Mouse (Mus musculus): Measurements from ENCODE around the gene Rd3. TPM values are rescaled to one million over a fixed set of nuclear protein-coding genes. Genes with fewer than 3 reads are reported as not detected.

Gene Rd3
- polyA plus RNA-seq, 1 experiment from 2014 or later, result 0.21 TPM

- H3K4me3 ChIP-seq (ENCODE audit: low read depth, low read length), result no peak overlapping the region
These were observed 20.9 kb upstream of the Rd3 start for GRCm38 (mm10) chr1:191956261-191956660.

DNA sequence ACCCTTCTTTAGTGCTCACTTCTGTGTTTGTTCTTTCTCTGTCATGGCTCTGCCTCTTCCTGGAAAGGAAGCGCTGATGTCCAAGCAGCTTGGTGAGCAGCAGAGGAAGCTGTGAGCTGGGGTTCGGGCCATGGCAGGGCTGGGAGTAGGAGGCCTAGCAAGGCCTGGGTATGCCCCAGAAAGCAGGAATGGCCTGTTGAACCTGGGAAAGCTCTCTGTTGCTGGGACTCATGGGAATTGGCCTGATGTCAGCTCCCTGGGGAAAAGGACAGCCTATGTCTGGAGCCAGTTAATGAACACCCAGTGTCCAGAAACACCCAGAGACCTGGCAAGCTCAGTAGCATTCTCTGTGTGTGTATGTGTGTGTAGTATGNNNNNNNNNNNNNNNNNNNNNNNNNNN, 20.3 kb upstream of the Rd3 start:
- H3K4me1 ChIP-seq (replicated peaks; ENCODE audit: control insufficient read depth, insufficient read depth, low read length), result no peaks in the 10 kb centered on the region
- no peak for DNase-seq (ENCODE audit: low spot score)
- no peak overlapping the region for H3K4me3 ChIP-seq (ENCODE audit: low read depth, low read length)
- no peaks in the 10 kb centered on the region for H3K36me3 ChIP-seq (ENCODE audit: control insufficient read depth, insufficient read depth, low read length)
- 77% methylated on average over 2 of the region's 2 CpGs for WGBS
- H3K4me2 ChIP-seq, result 0 out of 2 replicates have a peak overlapping the region, but pooled peaks have one; percentile 2
- H3K27ac ChIP-seq (ENCODE audit: low read depth, low read length), result no peak overlapping the region
- no peaks in the 10 kb centered on the region for H3K27me3 ChIP-seq (replicated peaks; ENCODE audit: control insufficient read depth, insufficient read depth, low read length)
- no peak overlapping the region for H3K9ac ChIP-seq (ENCODE audit: low read depth, low read length)
- no peaks in the 10 kb centered on the region for H3K9me3 ChIP-seq (ENCODE audit: control insufficient read depth, low read length)
- no peak for ATAC-seq (replicated peaks; ENCODE audit: low FRiP score)

More at GRCm38 (mm10) chr1:191956261-191956660, 20.9 kb upstream of the Rd3 start:
- Histone ChIP-seq H3K36me3 (ENCODE audit: control insufficient read depth, insufficient read depth, low read length) (no peaks in the 10 kb centered on the region), H3K9ac (ENCODE audit: low read depth, low read length) (no peak overlapping the region), H3K27me3 (replicated peaks; ENCODE audit: control insufficient read depth, insufficient read depth, low read length) (no peaks in the 10 kb centered on the region), H3K27ac (ENCODE audit: low read depth, low read length) (no peak overlapping the region), H3K4me1 (replicated peaks; ENCODE audit: control insufficient read depth, insufficient read depth, low read length) (no peaks in the 10 kb centered on the region), H3K9me3 (ENCODE audit: control insufficient read depth, low read length) (no peaks in the 10 kb centered on the region), H3K4me2 (0 out of 2 replicates have a peak overlapping the region, but pooled peaks have one; percentile 2)
- WGBS, result 56% methylated on average over 3 of the region's 3 CpGs
- ATAC-seq (replicated peaks; ENCODE audit: low FRiP score) (peak; percentile 28; the same call in 1 of the 2 replicates), DNase-seq (ENCODE audit: low spot score) (no peak)

GRCm38 (mm10) chr1:191957321-191957720, 19.8 kb upstream of the Rd3 start:
- 95% methylated on average over 3 of the region's 3 CpGs for WGBS
- no peak for DNase-seq (ENCODE audit: low spot score)
- H3K4me3 ChIP-seq (ENCODE audit: low read depth, low read length), result no peak overlapping the region
- no peaks in the 10 kb centered on the region for H3K4me1 ChIP-seq (replicated peaks; ENCODE audit: control insufficient read depth, insufficient read depth, low read length)
- no peak overlapping the region for H3K9ac ChIP-seq (ENCODE audit: low read depth, low read length)
- no peak for ATAC-seq (replicated peaks; ENCODE audit: low FRiP score)
- no peaks in the 10 kb centered on the region for H3K36me3 ChIP-seq (ENCODE audit: control insufficient read depth, insufficient read depth, low read length)
- no peaks in the 10 kb centered on the region for H3K27me3 ChIP-seq (replicated peaks; ENCODE audit: control insufficient read depth, insufficient read depth, low read length)
- no peak overlapping the region for H3K4me2 ChIP-seq
- no peaks in the 10 kb centered on the region for H3K9me3 ChIP-seq (ENCODE audit: control insufficient read depth, low read length)
- no peak overlapping the region for H3K27ac ChIP-seq (ENCODE audit: low read depth, low read length)

GRCm38 (mm10) chr1:191960946-191961345, 16.2 kb upstream of the Rd3 start:
- H3K36me3 ChIP-seq (ENCODE audit: control insufficient read depth, insufficient read depth, low read length), result no peaks in the 10 kb centered on the region
- no peaks in the 10 kb centered on the region for H3K9me3 ChIP-seq (ENCODE audit: control insufficient read depth, low read length)
- no peaks in the 10 kb centered on the region for H3K27me3 ChIP-seq (replicated peaks; ENCODE audit: control insufficient read depth, insufficient read depth, low read length)
- ATAC-seq (replicated peaks; ENCODE audit: low FRiP score), result no peak
- 53% methylated on average over 2 of the region's 2 CpGs for WGBS
- H3K4me3 ChIP-seq (ENCODE audit: low read depth, low read length), result no peak overlapping the region
- H3K4me2 ChIP-seq, result no peak overlapping the region
- DNase-seq (ENCODE audit: low spot score), result no peak
- no peak overlapping the region for H3K9ac ChIP-seq (ENCODE audit: low read depth, low read length)
- no peaks in the 10 kb centered on the region; the same call in 1 of the 2 replicates for H3K4me1 ChIP-seq (replicated peaks; ENCODE audit: control insufficient read depth, insufficient read depth, low read length)
- no peak overlapping the region for H3K27ac ChIP-seq (ENCODE audit: low read depth, low read length)

DNA sequence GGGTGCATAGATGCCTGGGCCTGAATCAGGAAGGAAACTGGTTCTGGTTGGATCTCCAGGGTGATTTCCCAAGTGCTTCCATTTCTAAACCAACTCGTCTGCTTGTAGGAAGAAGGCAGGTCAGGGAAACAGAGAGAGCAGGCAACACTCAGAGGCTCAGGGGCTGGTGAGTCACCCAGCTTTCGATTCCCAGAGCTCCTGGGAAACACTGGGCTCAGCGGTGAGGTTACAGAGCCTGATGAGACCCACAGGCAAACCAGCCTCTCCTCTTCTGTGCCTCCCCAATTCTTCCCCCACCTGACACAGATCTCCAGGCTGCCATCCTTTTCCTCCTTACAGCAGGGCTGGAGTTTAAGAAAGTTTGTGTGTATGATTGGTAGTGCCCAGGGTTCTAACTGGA, 13.8 kb upstream of the Rd3 start:
- DNase-seq (ENCODE audit: low spot score), result no peak
- ATAC-seq (replicated peaks; ENCODE audit: low FRiP score), result no peak
- Histone ChIP-seq H3K9me3 (ENCODE audit: control insufficient read depth, low read length) (no peaks in the 10 kb centered on the region), H3K36me3 (ENCODE audit: control insufficient read depth, insufficient read depth, low read length) (no peaks in the 10 kb centered on the region), H3K4me3 (ENCODE audit: low read depth, low read length) (no peak overlapping the region), H3K9ac (ENCODE audit: low read depth, low read length) (no peak overlapping the region), H3K4me1 (replicated peaks; ENCODE audit: control insufficient read depth, insufficient read depth, low read length) (no peaks in the 10 kb centered on the region; the same call in 1 of the 2 replicates), H3K27me3 (replicated peaks; ENCODE audit: control insufficient read depth, insufficient read depth, low read length) (no peaks in the 10 kb centered on the region), H3K4me2 (no peak overlapping the region), H3K27ac (ENCODE audit: low read depth, low read length) (no peak overlapping the region; the same call in 1 of the 2 replicates)
- WGBS, result 85% methylated on average over 3 of the region's 3 CpGs

DNA sequence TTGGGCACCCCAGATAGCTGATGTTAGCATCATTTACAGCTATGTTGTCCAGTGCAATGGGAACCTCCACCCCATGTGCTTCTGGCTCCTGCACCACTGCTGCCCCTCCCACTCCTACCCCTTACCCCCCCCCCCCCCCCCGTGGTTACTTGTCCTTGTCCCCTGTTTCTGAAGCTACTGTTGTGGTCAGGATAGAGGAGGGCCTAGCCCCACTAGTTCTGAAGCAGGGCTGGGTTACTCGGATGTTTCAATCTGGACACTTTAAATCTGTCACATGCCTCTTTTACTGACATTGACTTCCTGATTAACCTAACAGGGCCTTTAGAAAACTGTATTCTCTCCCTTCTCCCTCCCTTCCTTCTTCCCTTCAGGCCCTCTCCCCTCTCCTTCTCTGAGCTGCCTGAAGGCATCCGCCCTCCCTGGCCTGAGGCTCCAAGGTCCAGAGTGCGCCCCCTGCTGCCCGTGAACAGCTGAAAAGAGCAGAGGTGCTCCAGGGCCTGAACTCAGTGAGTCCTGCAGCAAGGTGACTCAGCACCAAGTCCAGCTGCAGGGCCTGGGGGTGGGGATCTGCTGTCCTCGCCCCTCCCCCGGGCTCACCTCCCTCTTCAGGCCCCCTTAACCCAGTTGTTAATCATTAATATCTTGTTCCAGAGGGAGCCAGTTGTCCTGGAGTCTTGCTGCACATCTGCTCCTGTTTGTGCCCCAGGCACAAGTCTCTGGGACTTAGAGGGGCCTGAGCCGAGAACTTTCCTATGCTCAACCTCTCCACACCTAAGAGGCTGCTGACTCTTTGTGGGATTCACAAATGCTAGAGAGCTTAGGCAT, 13.0 kb upstream of the Rd3 start:
- H3K27me3 ChIP-seq (replicated peaks; ENCODE audit: control insufficient read depth, insufficient read depth, low read length), result no peaks in the 10 kb centered on the region
- ATAC-seq (replicated peaks; ENCODE audit: low FRiP score) (peak; percentile 89), DNase-seq (ENCODE audit: low spot score) (peak; percentile 80)
- H3K9ac ChIP-seq (ENCODE audit: low read depth, low read length), result no peak overlapping the region
- H3K27ac ChIP-seq (ENCODE audit: low read depth, low read length), result 0 out of 2 replicates have a peak overlapping the region, but pooled peaks have one; percentile 4
- H3K36me3 ChIP-seq (ENCODE audit: control insufficient read depth, insufficient read depth, low read length), result no peaks in the 10 kb centered on the region
- H3K4me1 ChIP-seq (replicated peaks; ENCODE audit: control insufficient read depth, insufficient read depth, low read length), result no peaks in the 10 kb centered on the region; the same call in 1 of the 2 replicates
- WGBS, result 21% methylated on average over 8 of the region's 8 CpGs
- no peak overlapping the region for H3K4me2 ChIP-seq
- no peaks in the 10 kb centered on the region for H3K9me3 ChIP-seq (ENCODE audit: control insufficient read depth, low read length)
- no peak overlapping the region for H3K4me3 ChIP-seq (ENCODE audit: low read depth, low read length)

DNA sequence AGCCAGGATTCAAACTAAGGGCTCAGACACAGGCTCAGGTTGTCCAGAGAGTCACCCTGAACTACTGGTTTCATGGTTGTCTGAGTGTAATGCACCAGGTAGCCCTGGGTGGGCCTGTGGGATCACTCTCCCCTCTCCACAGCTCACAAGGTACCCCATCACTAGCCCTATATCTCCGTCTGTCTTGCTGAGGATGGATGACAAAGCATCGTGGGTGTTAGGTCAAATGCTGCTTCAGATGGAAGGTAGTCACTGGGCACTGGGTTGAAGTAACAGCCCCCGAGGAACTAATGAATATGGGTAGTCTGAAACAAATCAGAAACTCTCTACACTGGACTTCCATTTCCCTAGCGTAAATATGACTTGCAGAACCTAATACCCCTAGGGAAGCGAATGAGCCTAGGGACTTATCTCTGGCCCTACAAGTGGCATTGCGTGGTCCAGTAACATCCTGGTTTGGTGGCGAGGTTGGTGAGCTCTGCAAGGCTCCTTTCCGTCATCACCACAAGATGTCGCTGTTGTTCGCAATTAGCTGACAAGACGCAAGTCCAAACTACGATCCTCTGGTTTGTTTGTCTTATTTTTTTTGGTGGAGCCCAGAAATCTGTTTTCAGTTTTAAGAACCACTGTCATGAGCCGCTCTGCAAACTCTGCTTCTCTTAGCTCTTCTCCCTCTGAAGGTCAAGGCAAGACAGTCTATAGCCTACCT, 12.2 kb upstream of the Rd3 start:
- ATAC-seq (replicated peaks; ENCODE audit: low FRiP score) (peak; percentile 57), DNase-seq (ENCODE audit: low spot score) (peak; percentile 73)
- Histone ChIP-seq H3K27ac (ENCODE audit: low read depth, low read length) (0 out of 2 replicates have a peak overlapping the region, but pooled peaks have one; percentile 4), H3K27me3 (replicated peaks; ENCODE audit: control insufficient read depth, insufficient read depth, low read length) (no peaks in the 10 kb centered on the region), H3K9me3 (ENCODE audit: control insufficient read depth, low read length) (no peaks in the 10 kb centered on the region), H3K9ac (ENCODE audit: low read depth, low read length) (no peak overlapping the region), H3K4me3 (ENCODE audit: low read depth, low read length) (no peak overlapping the region), H3K4me2 (no peak overlapping the region), H3K36me3 (ENCODE audit: control insufficient read depth, insufficient read depth, low read length) (no peaks in the 10 kb centered on the region), H3K4me1 (replicated peaks; ENCODE audit: control insufficient read depth, insufficient read depth, low read length) (no peaks in the 10 kb centered on the region; the same call in 1 of the 2 replicates)
- 18% methylated on average over 13 of the region's 13 CpGs for WGBS

- Histone ChIP-seq H3K27ac (ENCODE audit: low read depth, low read length) (no peak overlapping the region), H3K4me2 (no peak overlapping the region), H3K4me3 (ENCODE audit: low read depth, low read length) (no peak overlapping the region), H3K36me3 (ENCODE audit: control insufficient read depth, insufficient read depth, low read length) (no peaks in the 10 kb centered on the region), H3K9me3 (ENCODE audit: control insufficient read depth, low read length) (no peaks in the 10 kb centered on the region), H3K27me3 (replicated peaks; ENCODE audit: control insufficient read depth, insufficient read depth, low read length) (no peaks in the 10 kb centered on the region), H3K9ac (ENCODE audit: low read depth, low read length) (no peak overlapping the region), H3K4me1 (replicated peaks; ENCODE audit: control insufficient read depth, insufficient read depth, low read length) (no peaks in the 10 kb centered on the region)
- DNase-seq (ENCODE audit: low spot score) (no peak), ATAC-seq (replicated peaks; ENCODE audit: low FRiP score) (no peak)
- 75% methylated on average over 5 of the region's 5 CpGs for WGBS
These were observed 7.2 kb upstream of the Rd3 start for GRCm38 (mm10) chr1:191969939-191970338.
